Mouse (Mus musculus) cerebellum, adult (tissue): ENCODE results near the gene Hist1h1a.
A peak's percentile ranks its signal among the peaks of the same experiment; 100 is the strongest.
"Not testable (repeated sequence)": the region's sequence is repeated elsewhere in the genome, so short reads cannot be mapped to it uniquely, and the experiment has no call there.

Experiments used
- ATAC-seq: cut with Nextera tagmentation; 2 replicates; pipeline ENCODE4 v1.9.2; 2017; ENCODE audit warnings: mild to moderate bottlenecking, moderate library complexity, mixed read lengths; ENCODE audit not compliant: insufficient number of reproducible peaks, low FRiP score, low TSS enrichment

Gene Hist1h1a

DNA sequence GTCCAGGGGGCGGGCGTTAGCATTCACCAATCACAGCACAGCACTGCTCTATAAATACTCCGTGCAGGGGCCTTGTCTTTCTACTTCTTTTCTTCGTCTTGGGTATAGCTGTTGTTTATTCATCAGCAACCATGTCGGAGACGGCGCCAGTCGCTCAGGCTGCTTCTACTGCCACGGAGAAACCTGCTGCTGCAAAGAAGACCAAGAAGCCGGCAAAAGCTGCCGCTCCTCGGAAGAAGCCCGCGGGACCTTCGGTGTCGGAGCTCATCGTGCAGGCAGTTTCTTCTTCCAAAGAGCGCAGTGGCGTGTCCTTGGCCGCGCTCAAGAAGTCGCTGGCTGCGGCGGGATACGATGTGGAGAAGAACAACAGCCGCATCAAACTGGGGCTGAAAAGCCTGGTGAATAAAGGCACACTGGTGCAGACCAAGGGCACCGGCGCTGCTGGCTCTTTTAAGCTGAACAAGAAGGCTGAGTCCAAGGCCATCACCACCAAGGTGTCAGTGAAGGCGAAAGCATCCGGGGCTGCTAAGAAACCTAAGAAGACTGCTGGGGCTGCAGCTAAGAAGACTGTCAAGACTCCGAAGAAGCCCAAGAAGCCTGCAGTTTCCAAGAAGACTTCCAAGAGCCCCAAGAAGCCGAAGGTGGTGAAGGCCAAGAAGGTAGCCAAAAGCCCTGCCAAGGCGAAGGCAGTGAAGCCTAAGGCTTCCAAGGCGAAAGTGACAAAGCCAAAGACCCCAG, at the start of gene Hist1h1a:
TSS of gene Hist1h1a (plus strand) at position 81 of the 738 bp plus-strand sequence.
- peak; percentile 71 for ATAC-seq

DNA sequence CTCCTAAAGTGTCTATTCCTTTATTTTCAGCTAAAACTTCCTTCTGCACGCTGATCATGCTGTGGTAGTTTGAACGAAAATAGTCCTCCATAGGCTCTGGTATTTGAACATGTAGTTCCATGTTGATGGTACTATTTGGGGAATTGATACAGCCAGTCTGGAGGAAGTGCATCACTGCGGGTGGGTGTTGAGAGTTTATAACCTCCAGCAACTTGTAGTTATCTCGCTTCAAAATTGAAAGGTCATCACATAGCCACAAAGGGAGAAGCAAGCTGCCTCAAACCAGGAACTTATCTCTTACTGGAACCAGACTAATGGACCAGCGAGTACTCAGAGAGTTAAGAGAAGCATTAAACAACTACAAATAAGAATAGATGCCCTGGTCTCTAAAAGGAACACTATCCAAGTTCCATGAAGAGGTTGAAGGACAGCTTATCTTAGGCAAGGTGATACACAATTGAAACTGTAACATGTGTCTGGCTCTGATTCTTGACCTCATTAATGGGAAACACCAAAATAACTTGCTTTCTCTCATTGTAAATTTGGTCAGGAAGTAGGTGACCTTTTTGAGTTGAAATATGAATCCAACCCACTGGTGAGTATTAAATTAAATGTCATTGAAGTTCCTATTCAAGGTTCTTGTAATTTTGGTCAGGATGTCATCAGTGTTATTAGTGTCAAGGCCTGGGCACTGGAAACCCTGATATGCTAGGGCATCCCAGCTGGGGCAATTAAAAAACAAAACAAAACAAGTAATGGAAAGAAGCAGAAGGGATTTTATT, 47.0 kb upstream of the Hist1h1a start:
- no peak for ATAC-seq

DNA sequence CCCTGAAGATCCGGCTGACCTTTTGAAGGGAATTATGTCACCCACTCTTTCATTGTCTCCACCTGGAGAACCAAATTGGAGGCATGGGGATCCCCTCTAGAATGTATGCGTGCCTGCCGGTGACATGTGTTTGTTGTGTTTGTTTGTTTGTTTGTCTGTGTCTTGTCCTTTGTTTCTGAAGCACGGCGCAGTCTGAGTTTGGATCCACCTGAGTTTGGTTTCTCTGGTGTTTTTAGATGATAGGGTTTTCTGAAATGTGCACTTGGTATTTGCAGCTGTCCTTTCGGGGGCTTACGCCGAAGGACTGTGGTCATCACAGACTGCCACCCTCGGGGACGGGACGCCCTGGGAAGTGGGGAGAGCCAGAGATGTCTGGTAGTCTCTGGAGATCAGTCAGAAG, 46.3 kb upstream of the Hist1h1a start:
- ATAC-seq = no peak

DNA sequence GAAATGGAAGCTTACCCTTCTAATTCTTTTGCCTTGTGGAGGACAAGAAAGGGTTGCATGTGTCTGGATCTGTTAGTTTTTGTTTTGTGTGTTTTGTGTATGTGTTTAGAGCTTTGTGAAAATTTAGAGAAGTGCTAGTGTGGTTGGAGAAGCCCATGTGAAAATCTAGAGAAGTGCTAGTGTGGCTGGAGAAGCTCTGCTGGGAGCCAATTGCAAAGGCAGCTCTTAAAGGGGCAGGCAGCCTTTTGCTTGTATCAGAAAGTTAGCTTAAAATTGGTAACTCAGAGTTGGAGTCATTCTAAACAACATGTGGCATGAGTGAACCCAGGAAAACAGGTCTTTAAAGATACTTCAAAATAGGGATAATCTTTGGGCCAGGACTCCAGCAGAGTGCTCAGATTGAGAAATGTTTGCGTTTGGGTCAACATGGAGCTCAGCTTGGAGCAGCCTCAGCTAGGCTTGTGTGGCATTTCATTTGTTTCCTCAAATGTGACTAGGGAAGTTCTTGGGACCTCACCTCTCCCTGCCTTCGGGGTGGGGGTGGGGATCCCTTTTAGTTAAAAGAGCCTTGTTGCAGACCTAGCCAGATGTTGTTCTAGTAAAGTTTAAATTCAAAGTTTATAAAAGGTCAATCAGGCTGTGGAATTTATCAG, 45.7 kb upstream of the Hist1h1a start:
- not testable (repeated sequence) for ATAC-seq

DNA sequence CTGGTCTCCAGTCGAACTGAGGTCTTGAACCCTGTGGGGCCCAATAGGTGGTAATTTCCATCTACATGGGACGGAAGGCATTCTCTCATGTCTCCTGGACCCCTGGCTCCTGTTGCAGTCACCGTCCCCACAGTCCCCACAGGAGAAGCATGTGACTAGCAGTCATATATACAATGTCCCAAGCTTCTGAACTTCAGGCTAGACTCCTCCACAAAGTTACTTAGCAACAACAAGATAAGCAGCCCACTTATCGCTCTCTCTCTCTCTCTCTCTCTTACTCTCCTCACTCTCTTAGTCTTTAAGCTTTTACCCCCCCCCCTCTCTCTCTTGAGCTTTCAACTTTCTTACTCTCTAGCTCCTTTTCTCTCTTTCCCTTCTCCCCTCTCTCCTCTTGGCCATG, 39.2 kb upstream of the Hist1h1a start:
- no peak for ATAC-seq

DNA sequence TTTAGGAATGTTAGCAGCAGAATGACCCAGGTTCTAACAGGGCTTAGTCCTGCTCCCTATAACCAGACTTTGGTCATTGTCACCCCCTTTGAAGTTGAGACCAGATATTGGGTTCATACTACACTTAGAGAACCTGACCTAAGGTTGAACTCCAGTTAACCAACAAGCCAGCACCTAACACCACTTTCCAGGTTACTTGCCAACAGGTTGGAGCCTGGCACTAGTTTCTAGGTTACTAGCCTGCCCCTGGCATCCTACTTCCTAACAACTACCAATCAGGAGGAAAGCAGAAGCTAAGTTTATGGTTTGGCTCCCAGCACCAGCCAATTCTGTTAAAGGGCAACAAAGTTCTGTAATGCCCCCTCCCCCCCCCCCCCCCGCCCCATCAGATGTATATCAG, 38.3 kb upstream of the Hist1h1a start:
- ATAC-seq = no peak

DNA sequence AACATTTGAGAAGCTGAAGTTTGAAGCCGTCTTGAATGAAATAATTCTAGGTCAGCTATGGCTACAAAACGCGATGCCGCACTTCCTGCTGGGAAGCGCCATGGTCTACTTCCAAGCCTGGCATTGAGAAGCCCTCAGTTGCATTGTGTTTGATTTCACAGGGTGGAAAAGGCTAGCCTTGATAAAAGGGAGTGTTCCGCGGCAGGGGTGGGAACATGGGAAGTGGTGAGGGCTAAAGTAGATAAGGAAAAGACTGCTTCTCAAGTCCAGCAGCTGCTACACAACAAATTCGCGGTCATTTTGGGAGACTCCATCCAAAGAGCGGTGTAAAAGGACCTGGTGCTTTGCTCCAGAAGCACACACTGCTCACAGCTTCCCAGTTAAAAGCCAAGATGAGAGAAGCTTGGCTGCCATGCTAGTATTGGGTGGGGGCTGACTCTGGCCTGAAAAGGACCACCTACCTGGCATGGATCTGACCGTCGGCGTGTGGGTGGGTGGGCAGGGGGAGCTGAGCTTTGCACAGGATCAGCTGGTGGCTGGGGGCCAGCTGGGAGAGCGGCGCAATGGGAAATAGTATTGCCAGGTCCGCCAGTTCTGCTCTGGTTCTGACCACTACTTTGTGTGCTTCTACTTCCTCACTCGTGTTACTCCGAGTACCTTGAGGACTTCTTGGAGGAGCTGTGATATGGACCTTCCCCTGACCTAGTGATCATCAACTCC, 34.8 kb upstream of the Hist1h1a start:
- no peak for ATAC-seq

DNA sequence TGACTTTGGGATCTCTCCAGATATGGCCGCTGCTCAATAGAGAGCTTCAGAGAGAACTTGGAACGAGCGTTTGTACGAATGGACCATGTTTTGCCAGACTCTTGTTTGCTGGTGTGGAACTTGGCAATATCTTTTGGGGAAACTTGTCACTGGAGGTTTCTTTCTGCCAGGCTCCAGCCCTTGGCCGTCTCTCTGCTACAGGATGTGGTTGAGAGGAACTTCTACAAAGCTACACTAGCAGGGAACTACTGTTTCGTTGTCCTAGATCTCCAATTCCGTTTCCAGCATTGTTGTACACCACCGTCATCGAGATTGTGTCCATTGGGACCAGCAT, 34.3 kb upstream of the Hist1h1a start:
- no peak for ATAC-seq

DNA sequence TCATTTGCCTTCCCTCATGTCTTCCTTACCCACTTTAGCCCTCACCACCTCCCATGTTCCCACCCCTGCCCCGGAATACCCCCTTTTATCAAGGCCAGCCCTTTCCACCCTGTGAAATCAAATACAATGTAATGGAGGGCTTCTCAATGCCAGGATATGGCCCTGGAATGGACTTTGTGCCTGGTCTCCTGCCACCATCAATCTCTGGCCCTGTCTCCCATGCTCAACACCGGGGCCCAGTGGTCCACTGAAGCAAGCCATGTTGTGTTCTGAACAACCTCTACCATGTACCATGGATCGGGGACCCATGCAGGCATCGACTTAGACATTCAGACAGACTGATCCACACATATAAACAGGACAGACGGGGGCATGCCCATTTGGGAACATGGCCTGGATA, 33.8 kb upstream of the Hist1h1a start:
- no peak for ATAC-seq

DNA sequence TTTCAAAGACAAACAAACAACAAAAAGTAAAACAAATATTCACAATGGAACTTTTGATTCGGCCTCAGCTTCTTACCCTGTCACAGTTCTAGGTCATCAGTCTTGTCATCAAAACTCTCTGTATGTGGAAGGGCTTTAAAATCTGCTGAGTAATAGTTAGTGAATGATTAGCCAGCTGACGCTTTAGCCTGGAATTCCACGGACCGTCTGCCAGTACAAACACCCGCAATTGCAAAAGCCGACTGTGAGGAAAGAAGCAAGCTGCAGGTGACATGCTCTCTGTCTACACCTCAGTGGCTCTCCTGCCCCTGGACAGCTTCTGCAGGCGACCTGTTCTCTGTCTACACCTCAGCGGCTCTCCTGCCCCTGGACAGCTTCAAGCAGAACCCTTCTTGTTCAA, 33.0 kb upstream of the Hist1h1a start:
- no peak for ATAC-seq

DNA sequence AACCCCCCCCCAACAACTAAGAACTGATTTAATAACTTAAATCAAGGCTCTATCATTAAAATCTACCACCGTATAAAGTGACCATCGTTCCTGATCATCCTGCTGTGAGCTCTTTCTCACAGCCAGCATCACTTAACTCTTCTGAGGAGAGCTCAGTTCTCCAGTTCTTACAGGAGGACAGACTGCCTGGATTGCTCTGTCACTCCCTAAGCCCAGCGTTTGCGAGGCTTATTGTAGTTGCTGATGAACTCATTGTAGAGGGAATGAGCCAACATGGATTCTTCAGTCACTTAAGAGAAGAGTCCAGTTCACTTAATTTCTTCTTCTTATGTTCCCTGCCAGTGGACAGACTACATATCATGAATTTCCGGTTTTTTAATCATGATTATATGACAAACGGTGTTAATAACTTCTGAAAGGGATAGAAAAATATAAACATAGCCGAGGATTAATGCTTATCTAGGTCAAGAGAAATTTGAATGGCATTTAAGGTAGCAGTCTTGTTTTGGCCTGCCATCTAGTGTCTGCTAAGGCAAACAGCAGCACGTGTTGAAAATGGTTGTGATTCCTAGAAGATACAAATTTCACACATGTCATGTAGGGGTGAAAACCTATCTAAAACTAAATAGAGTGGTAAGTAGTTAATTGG, 31.2 kb upstream of the Hist1h1a start:
- ATAC-seq = 0 out of 2 replicates have a peak, but pooled peaks have one; percentile 45

DNA sequence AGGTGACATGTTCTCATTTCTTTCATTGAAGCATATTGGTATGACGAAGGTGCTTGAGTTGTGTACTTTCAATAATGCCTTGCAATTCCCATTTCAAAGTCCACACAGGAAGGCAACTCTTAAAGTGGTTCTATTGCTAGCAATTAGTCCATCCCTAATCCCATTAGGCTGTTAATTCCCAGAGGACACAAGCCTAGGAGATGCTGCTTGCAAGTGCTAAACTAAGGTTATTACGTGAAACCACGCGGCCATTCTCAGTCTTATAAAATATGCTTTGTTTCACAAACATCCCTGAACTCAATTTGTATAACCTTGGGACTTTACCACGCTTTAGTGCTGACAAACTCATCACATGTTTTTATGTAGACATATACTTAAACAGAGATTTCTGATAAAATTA, 26.4 kb upstream of the Hist1h1a start:
- no peak for ATAC-seq

DNA sequence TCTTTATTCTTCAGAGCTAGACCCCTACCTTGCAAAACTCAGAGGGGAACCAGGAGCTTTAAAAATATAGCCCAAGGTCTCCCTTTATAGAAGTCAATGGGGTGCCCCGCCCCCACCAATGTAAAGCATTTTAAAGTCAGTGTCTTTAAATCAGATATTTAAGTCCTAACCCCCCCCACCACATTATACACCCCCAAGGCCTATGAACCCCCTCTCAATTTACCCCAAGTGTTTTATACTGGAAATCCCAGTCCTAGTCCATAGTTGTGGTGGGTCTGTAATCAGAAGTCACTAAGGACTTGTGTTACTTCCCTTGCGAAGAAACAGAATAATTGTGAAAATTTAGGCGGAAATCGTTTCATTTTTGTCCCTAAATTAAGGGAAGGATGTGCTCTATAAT, 25.4 kb upstream of the Hist1h1a start:
- ATAC-seq = no peak

DNA sequence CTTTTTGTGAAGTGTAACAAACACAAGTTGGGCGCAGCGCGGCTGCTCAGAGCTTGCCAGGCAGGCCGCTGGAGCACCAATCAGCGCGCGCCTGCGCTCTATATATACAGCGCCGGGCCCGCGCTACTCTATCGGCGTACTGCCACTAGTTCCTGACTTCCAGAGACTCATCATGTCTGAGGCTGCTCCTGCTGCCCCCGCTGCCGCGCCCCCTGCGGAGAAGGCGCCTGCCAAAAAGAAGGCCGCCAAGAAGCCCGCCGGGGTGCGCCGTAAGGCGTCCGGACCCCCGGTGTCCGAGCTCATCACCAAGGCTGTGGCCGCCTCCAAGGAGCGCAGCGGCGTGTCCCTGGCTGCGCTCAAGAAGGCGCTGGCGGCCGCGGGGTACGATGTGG, 24.8 kb upstream of the Hist1h1a start, which contains the start of gene Hist1h1c:
TSS of gene Hist1h1c (plus strand) at position 132 of the 392 bp plus-strand sequence.
- peak; percentile 66; the same call in 1 of the 2 replicates for ATAC-seq

DNA sequence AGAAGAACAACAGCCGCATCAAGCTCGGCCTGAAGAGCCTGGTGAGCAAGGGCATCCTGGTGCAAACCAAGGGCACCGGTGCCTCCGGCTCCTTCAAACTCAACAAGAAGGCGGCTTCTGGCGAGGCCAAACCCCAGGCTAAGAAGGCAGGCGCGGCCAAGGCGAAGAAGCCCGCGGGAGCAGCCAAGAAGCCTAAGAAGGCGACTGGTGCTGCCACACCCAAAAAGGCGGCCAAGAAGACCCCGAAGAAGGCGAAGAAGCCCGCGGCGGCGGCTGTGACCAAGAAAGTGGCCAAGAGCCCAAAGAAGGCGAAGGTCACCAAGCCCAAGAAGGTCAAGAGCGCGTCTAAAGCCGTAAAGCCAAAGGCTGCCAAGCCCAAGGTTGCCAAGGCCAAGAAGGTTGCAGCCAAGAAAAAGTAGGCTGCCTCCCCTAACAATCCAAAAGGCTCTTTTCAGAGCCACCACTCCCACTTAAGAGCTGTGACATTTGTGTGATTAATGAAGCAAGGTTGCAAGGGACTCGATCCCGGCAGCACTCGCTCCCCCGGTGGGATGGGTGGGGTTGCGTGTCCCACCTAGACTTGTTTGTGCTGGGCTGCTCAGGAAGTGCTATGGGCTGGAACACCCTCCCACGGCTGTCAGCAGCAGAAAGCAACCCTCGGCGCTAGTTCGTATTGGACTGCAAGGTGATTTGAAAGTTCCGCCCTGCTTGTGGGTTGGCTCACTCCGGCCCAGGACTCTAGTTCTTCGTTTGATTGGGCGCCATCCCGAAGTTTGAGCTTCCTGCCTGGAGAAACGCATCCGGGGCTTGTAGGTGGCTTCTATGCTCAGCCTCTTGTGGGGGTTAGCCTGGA, 24.2 kb upstream of the Hist1h1a start:
- ATAC-seq = peak; percentile 97

DNA sequence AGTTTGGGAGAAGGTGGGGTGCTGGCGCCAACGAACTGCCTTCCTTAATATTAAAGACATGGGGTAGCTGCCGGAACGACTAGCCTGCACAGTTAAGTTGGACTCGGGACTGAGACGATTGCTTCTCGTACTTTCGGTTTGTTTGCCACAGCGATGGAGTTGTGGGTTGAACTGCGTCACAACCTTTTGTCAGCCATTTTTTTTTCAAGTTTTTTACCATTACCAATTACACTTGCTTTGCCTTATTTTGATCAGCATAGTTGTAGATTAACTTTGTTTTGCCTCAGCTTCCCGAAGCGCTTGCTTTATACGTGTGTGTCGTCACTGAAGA, 23.6 kb upstream of the Hist1h1a start:
- ATAC-seq = no peak

DNA sequence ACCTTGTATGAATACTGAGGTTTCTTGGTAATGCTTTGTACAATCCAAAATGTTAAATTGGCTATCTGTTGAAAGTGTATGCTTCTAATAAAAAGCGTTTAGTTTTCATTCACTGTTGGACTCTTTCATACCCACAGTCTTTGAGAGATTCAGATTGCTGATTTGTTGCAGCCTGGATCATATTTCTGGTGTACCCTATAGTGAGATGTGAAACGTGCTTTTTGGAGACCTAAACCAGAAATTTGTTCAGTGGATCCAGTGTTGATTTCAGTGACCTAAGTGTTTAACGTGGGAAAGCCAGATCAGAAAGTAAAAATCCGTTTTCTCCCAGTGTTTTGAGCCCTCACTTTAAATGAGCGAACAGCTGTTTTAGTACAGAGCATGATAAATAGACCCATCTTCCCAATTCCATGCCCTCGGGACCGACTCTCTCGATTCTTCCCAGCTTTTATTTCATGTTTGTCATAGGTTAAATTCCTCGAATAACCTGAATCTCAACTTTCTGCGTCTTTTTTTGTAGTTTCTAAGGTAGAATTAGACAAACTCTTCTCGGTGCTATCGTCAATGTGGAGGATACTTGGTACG, 23.1 kb upstream of the Hist1h1a start:
- no peak for ATAC-seq

DNA sequence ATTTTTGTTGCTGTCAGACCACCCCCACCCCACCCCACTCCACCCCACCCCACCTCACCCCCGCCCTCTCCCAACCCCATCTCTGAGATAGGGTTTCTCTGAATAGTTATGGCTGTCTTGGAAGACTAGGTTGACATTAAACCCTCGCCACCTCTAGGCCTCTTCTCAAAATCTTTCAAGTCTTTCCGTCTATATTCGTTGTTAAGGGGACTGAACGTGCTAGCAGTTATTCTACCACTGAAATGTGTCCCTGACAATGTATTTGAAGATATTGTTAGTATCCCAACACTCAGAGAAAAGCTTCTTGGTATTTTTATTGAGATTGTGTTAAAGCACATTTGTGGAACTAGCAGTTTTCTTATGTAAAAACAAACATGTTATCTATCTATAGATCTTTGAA, 22.6 kb upstream of the Hist1h1a start:
- ATAC-seq = no peak

DNA sequence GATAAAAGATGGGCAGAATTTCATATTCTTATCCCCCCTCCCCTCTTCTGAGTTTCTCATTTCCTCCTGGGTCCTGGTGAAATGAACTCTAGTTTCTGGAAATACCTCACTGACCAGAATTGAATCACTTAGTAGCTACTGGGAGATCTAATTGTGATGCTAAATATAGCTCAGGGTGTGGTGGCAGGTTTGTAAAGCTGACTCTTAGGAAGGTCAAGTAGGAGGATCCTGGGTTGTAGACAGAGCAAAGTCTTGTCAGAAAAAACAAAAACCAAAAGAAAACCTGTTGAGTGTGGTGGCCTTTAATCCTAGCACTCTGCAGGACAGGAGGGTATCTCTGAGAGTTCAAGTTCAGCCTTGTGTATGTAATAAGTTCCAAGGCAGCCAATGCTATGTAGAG, 21.5 kb upstream of the Hist1h1a start:
- ATAC-seq = no peak
